9 mouse cellular contexts compared by ENCODE assay signal in the genomic region with DNA sequence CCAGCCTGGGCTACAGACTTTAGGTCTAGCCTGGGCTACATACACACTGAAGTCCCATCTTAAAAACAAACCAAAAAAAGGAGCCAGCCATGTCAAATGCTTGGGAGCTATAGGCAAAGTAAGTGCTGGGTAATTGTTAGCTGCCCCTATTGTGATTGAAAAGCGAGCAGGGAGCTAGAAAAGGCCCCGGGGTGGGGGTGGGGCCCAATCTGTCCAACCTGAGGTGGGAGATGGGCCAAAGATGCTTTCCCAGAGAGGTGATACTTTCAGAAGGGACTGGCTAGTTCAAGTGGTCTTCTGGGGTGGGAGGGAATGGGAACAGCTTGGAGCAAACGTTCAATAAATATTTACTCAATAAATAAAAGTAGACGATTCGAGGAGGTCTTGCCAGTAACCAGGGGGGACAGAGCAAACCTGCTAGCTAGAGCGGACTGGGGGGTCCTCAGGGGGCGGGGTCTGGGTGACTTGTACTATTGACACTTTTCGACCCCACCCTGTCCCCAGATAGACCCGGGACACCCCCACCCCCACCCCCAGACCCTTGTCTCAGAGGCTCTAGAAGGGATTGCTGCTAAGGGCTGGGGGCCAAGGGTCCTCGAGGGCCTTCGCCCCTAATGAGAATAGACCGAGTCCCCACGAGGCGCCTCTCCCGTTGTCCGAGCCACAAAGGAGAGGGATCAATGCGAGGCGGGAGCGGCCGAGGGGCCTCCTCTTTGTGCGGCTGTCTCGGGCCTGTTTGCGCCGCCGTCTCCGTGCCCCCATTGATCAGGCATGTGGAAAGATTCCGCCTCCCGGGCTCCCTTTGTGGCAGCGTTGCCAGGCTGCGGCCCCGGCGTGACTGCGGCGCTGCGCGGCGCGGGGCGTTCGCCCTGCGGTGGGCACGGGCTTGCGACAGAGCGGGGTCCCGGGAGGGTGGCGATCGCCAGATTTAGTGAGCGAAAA. TPM values are rescaled to one million over a fixed set of nuclear protein-coding genes. Genes with fewer than 3 reads are reported as not detected.
A peak's percentile ranks its signal among the peaks of the same experiment; 100 is the strongest.
DNase-seq lines count a peak whose midpoint lies in the region; ATAC-seq and TF ChIP-seq lines count a peak whose summit lies in the region.
"Had no signal": no experiment of that assay in that cellular context is flagged by ENCODE, and none has a peak within 500 bp of the region (broad histone marks: within the 10 kb centered on the region; RNA-seq: fewer than 3 reads in every experiment).

No protein-coding gene starts in this region.

- H3K36me3 ChIP-seq in kidney, postnatal 0 days (ENCODE audit: insufficient read depth, low read length), result no peaks in the 10 kb centered on the region
- no peaks in the 10 kb centered on the region for H3K36me3 ChIP-seq in neural tube, embryonic 14.5 days (ENCODE audit: control insufficient read depth, insufficient read depth, low read length)

- peak overlapping the region; percentile 27 for H3K4me3 ChIP-seq in kidney, postnatal 0 days (replicated peaks; ENCODE audit: low read depth, low read length)
- H3K4me3 ChIP-seq in neural tube, embryonic 14.5 days (ENCODE audit: low read depth, low read length), result peak overlapping the region; percentile 26

- 3% methylated on average over 46 of the region's 48 CpGs for WGBS in kidney, postnatal 0 days
- WGBS in neural tube, embryonic 14.5 days, result 2% methylated on average over 48 of the region's 48 CpGs

- TF ChIP-seq CTCF in kidney, postnatal 0 days (IDR thresholded peaks at IDR 0.05; ENCODE audit: low read depth), result no peak

- peak overlapping the region; percentile 69 for H3K9ac ChIP-seq in kidney, postnatal 0 days (ENCODE audit: low read depth, low read length)
- peak overlapping the region; percentile 62 for H3K9ac ChIP-seq in neural tube, embryonic 14.5 days (replicated peaks; ENCODE audit: low read depth, low read length)

- DNase-seq in kidney, postnatal 0 days (ENCODE audit: low spot score), result peak; percentile 54
- no peak for DNase-seq in kidney, adult 18-20 months
- DNase-seq in cerebellum, postnatal 10 days, result peak; percentile 74 to 76
- peak; percentile 36 to 43 for DNase-seq in frontal cortex, postnatal 36 days (ENCODE audit: low spot score in 2 of 2)
- DNase-seq in left cerebral cortex, postnatal 4 days, result peak; percentile 78
- no peak for DNase-seq in MN1 (ENCODE audit: low spot score)
- DNase-seq in thymus, postnatal 36 days, result no peak

- peak overlapping the region; percentile 61 for H3K4me2 ChIP-seq in kidney, postnatal 0 days (ENCODE audit: low read length)
- H3K4me2 ChIP-seq in neural tube, embryonic 14.5 days (ENCODE audit: low read depth, low read length), result peak overlapping the region; percentile 64

- no peak for ATAC-seq in kidney, postnatal 0 days (replicated peaks; ENCODE audit: low FRiP score, low read depth)
- peak; percentile 86 for ATAC-seq in neural tube, embryonic 14.5 days (ENCODE audit: low read depth)

- peaks cover 3% of the 10 kb centered on the region; the same call in 1 of the 2 replicates for H3K4me1 ChIP-seq in kidney, postnatal 0 days (replicated peaks; ENCODE audit: insufficient read depth, low read length)
- peaks cover 6% of the 10 kb centered on the region; the same call in 1 of the 2 replicates for H3K4me1 ChIP-seq in neural tube, embryonic 14.5 days (ENCODE audit: control insufficient read depth, insufficient read depth, low read length)

- H3K27ac ChIP-seq in kidney, postnatal 0 days, result no peak overlapping the region
- peak overlapping the region; percentile 77 for H3K27ac ChIP-seq in neural tube, embryonic 14.5 days (ENCODE audit: low read depth, low read length)
- H3K27ac ChIP-seq: macrophage had no signal

- intact Hi-C loops in left cerebral cortex, postnatal 4 days (cut with DNase I), result no loop called here

- no peaks in the 10 kb centered on the region for H3K27me3 ChIP-seq in kidney, postnatal 0 days (ENCODE audit: insufficient read depth, low read length)
- H3K27me3 ChIP-seq in neural tube, embryonic 14.5 days (ENCODE audit: control insufficient read depth, insufficient read depth, low read length), result no peaks in the 10 kb centered on the region

- H3K9me3 ChIP-seq in kidney, postnatal 0 days (replicated peaks; ENCODE audit: low read length), result no peaks in the 10 kb centered on the region
- H3K9me3 ChIP-seq in neural tube, embryonic 14.5 days (ENCODE audit: control insufficient read depth, low read length), result no peaks in the 10 kb centered on the region

RNA-seq across cellular contexts. Expression of a gene that starts 31.3 kb away (rescaled TPM):
- polyA plus RNA-seq in kidney, postnatal 0 days (2015; fragmentation: Nextera tagmentation; extraction: Ambion mirVana), result 12.4 and 13.3 TPM in 2 replicates
- 100 to 1,000 TPM; 110 to 114 TPM for total RNA-seq in left cerebral cortex, postnatal 4 days (2021)
- polyA plus RNA-seq in neural tube, embryonic 14.5 days (2014; fragmentation: Nextera tagmentation; extraction: Ambion mirVana), result 55.1 and 55.4 TPM in 2 replicates
- polyA plus RNA-seq: macrophage had no signal

RNA-seq across cellular contexts. Expression of a gene that starts 49.3 kb away (rescaled TPM):
- polyA plus RNA-seq in kidney, postnatal 0 days (2015; fragmentation: Nextera tagmentation; extraction: Ambion mirVana), result 1,591 and 1,635 TPM in 2 replicates
- total RNA-seq in left cerebral cortex, postnatal 4 days (2021), result 100 to 1,000 TPM; 489 to 518 TPM
- 1,051 and 1,284 TPM in 2 replicates for polyA plus RNA-seq in neural tube, embryonic 14.5 days (2014; fragmentation: Nextera tagmentation; extraction: Ambion mirVana)

RNA-seq across cellular contexts. Expression of a gene that starts 57.1 kb away (rescaled TPM):
- 58.7 and 59.0 TPM in 2 replicates for polyA plus RNA-seq in kidney, postnatal 0 days (2015; fragmentation: Nextera tagmentation; extraction: Ambion mirVana)
- total RNA-seq in left cerebral cortex, postnatal 4 days (2021), result 10 to 100 TPM; 30.3 to 30.5 TPM
- 54.5 and 59.2 TPM in 2 replicates for polyA plus RNA-seq in neural tube, embryonic 14.5 days (2014; fragmentation: Nextera tagmentation; extraction: Ambion mirVana)

RNA-seq across cellular contexts. Expression of a gene that starts 57.1 kb away (rescaled TPM):
- 19.8 and 20.8 TPM in 2 replicates for polyA plus RNA-seq in kidney, postnatal 0 days (2015; fragmentation: Nextera tagmentation; extraction: Ambion mirVana)
- 10 to 100 TPM; 29.6 to 29.7 TPM for total RNA-seq in left cerebral cortex, postnatal 4 days (2021)
- polyA plus RNA-seq in neural tube, embryonic 14.5 days (2014; fragmentation: Nextera tagmentation; extraction: Ambion mirVana), result 45.4 and 53.5 TPM in 2 replicates

Comparison
In these comparisons a context has a peak if more than half of its experiments do, and no peak if none do; other contexts are left out.
1. DNase-seq: peak in kidney, postnatal 0 days (single experiment), cerebellum, postnatal 10 days (2 of 2), frontal cortex, postnatal 36 days (2 of 2) and left cerebral cortex, postnatal 4 days (single experiment); none in kidney, adult 18-20 months (single experiment), MN1 (single experiment) and thymus, postnatal 36 days (0 of 2).